Mouse (Mus musculus) olfactory bulb, adult 2 months (tissue): ENCODE data around the gene Igf1r. TPM values are rescaled to one million over a fixed set of nuclear protein-coding genes. Genes with fewer than 3 reads are reported as not detected.
A peak's percentile ranks its signal among the peaks of the same experiment; 100 is the strongest.

Experiments
- H3K27ac ChIP-seq: fragments of 200-500 bp; 2 replicates; pipeline ENCODE4 v1.5.1; 2012; ENCODE audit warnings: low read depth, low read length; ENCODE audit not compliant: insufficient read depth
- H3K4me1 ChIP-seq: fragments of 200-500 bp; 2 replicates; pipeline ENCODE4 v1.6.1; 2012; ENCODE audit warnings: low read length; ENCODE audit not compliant: control insufficient read depth, insufficient read depth
- H3K4me3 ChIP-seq: fragments of 200-500 bp; 2 replicates; pipeline ENCODE4 v1.5.1; 2012; ENCODE audit warnings: mild to moderate bottlenecking, low read depth, low read length, moderate library complexity; ENCODE audit not compliant: insufficient read depth
- CTCF ChIP-seq: fragments of 200-500 bp; IDR thresholded peaks from 2 replicates; pipeline ENCODE4 v1.5.1; 2012; ENCODE audit warnings: low read depth, mild to moderate bottlenecking, low read length, moderate library complexity; ENCODE audit not compliant: insufficient read depth
- POLR2A ChIP-seq: fragments of 200-500 bp; IDR thresholded peaks from 2 replicates; pipeline ENCODE4 v1.6.1; 2012; ENCODE audit warnings: mild to moderate bottlenecking, low read depth, low read length, moderate library complexity; ENCODE audit not compliant: insufficient read depth
- WGBS: fragments of 180-500 bp; shearing (Covaris S2); methylation state at CpG from one replicate; pipeline ENCODE4 v1.1.7; 2018; 5-methylcytosine and 5-hydroxymethylcytosine counted together
- polyA plus RNA-seq: library from polyadenylated mRNA; stranded (reverse); fragments of >200 nt; gene quantifications from 2 replicates; pipeline ENCODE4 v1.2.4, GENCODE M21; 2012; ENCODE audit warnings: low replicate concordance; ENCODE audit not compliant: missing spikeins, insufficient read depth, insufficient read length

Igf1r gene
- polyA plus RNA-seq, 1 experiment, result 26.5 TPM

DNA sequence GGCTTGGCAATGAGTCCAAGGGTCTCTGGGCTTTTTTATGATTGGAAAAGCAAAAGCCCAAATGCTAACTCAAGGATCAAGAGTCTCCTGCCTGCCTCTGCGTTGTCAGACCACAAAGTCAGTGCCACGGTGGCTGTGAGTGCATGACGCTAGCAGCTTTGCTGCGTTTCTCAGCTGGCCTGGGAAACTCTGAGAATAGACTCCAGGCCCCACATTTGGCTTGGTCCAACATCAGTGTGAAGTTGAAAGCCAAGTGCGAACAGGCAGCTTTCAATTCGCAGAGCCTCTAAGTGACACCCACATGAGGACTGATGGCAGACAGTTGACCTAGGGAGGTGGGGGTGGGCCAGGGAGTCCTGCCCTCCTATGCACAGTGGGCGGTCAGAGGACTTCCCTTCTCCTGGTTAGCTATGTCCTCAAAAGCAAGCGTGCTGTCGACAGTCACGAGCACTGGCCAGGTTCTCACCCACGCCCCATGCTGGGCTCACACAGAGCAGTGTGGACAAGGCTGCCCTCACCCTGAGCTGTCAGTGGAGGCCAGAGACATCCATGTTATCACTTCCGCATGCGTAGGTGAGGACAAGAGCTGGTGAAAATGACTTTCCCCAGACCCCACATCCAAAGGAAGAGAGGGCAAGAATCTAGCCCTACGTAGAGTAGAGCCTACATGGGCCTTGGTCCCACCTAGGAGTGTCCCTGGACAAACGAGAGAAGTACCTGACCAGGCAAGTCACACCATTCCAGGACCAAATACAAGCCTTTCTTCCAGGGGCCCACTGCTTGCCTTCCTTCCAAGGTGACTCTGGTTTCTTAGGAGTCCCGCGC is 305.9 kb downstream of the Igf1r start:
- Histone ChIP-seq H3K4me1 (peaks cover 6% of the 10 kb centered on the region), H3K27ac (no peak overlapping the region), H3K4me3 (no peak overlapping the region)
- no peak for TF ChIP-seq CTCF
- WGBS, result 78% methylated on average over 17 of the region's 17 CpGs

DNA sequence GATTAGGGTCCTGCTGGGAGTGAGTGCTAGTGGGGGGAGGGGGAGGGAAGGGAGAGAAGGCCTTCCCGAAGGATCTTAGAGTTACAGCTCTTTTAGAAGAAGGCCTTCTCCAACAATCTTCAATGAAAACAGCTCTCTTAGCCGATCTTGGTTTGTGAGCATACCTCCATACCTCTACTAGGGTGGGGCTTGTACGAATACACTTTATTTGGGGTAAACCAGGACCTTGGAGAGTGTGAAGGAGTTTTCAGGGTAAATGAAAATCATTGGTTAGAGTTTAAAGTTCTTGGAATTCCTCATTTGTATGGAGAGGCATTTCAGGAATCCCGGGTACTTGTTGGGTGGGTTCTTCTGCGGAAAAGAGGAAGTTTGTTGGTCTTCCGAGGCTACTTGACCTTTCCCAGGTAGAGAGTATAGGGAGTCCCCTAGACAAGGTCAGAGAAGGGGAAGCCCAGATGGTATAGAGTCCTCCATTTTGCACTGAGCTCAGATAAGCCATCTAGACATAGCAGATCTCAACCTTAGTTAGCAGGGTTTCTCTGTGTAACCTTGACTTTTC is 307.0 kb downstream of the Igf1r start:
- 83% methylated on average over 6 of the region's 6 CpGs for WGBS
- TF ChIP-seq POLR2A, result no peak
- no peak for TF ChIP-seq CTCF
- H3K27ac ChIP-seq, result no peak overlapping the region
- no peak overlapping the region for H3K4me3 ChIP-seq
- H3K4me1 ChIP-seq, result peaks cover 17% of the 10 kb centered on the region

DNA sequence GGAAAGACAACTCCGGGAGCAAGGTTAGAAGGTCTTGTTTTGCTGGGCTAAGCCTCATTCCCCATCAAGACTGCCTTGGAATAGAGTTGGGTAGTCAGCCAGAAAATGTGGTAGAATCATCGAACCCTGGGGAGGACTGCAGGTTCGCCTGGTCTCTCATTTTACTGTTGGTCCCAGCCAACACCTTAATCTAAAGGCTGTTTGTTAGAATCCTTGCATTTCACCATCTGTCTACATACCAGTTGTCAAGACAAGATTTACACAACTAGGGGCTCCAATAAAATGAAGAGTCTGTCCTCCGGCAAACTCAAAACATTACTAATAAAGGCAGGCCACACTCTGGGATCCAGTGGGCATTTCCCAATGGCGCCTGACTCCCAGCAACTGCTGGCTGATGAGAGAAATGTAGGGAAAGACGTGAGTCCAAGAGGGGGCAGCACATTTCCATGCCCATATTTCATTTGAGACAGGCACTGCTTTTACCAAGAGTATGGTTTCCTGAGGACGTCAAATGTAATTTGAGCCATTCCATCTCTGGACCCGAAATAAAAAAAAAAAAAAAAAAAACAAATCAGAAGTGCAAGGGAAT is 310.1 kb downstream of the Igf1r start:
- H3K4me3 ChIP-seq, result no peak overlapping the region
- TF ChIP-seq POLR2A (no peak), CTCF (no peak)
- no peak overlapping the region for H3K27ac ChIP-seq
- peaks cover 22% of the 10 kb centered on the region for H3K4me1 ChIP-seq
- WGBS, result 81% methylated on average over 8 of the region's 8 CpGs

DNA sequence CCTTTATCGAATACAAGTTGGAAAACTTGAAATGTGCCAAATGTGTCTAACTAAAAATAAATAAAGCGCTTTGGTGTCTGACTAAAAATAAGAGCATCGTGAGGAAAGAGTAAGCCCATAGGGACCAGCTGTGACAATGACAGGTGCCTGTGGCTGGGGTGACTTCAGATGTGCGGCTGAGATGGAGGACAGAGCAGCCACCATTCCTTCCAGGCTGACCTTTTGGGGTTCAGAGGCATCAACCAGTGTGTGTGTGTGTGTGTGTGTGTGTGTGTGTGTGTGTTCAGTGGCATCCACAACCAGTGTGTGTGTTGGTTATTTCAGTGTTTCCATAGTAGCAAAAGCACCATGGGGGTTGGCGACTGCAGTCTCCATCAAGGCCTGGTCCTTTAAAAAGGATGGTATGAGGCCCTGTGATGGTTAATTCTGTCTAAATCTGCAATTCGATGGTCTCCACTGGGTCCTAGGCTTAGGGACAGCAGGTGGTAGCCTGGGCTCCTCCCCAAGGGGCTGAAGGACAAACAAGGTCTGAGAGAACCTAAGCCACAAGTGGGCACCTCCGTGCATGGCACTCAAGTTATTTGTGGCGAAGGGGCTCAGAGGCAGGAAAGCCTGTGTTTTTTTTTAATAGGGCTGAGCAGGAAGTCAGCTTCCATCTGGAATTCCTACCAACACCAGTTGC is 310.9 kb downstream of the Igf1r start:
- WGBS, result 52% methylated on average over 8 of the region's 8 CpGs
- peak overlapping the region; percentile 37 for H3K4me3 ChIP-seq
- peak overlapping the region; percentile 25; the same call in 1 of the 2 replicates for H3K27ac ChIP-seq
- TF ChIP-seq POLR2A, result no peak
- TF ChIP-seq CTCF, result no peak
- peaks cover 18% of the 10 kb centered on the region for H3K4me1 ChIP-seq

DNA sequence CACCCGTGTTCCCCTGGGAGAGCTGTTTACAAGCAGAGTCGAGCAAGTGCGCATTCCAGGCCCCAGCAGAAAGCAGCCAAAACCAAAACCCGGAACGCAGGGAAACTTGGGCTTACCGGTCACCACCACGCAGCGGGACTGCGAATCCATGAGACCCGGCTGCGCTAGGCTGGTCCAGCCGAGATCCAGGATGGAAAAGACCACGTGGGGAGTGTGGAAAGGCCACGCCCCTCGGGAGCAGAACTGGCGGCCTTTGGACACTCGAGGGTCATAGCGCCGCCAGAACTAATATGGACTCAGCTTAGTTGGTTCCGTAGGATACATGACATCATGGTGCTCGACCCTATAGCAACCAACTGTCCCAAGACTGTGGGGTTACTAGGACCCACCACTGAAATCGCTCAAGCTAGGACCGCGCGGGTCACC is 311.4 kb downstream of the Igf1r start, which contains the start of gene Pgpep1l:
TSS of gene Pgpep1l (minus strand) at position 206 of the 426 bp plus-strand sequence.
- peaks cover 16% of the 10 kb centered on the region for H3K4me1 ChIP-seq
- H3K4me3 ChIP-seq, result peak within 1 kb of the TSS; percentile 37
- peak within 1 kb of the TSS; percentile 25; the same call in 1 of the 2 replicates for H3K27ac ChIP-seq
- TF ChIP-seq POLR2A (no peak), CTCF (no peak)
- WGBS, result 11% methylated on average over 25 of the region's 25 CpGs

DNA sequence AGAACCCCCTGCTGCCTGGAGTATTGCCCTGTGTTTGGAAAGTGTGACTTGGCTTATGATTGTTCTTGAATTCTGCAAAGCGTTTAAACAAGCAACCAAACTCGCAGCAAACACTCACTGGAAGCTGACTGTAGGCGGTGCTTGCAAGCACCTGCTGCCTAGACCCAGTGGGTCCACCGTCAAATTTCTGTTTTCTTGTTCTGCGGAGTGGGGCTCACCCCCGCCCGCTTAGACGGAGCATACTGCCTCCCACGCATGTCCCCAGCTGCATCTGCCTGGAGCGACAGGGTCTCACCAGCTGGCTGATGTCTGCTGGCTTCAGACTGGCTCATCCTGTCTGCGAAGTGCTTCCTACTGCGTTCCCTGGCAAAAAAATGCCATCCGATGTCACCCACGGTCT is 311.9 kb downstream of the Igf1r start:
- WGBS, result 2% methylated on average over 14 of the region's 14 CpGs
- H3K4me1 ChIP-seq, result peaks cover 16% of the 10 kb centered on the region
- TF ChIP-seq POLR2A (no peak), CTCF (no peak)
- no peak overlapping the region for H3K27ac ChIP-seq
- H3K4me3 ChIP-seq, result peak overlapping the region; percentile 23; the same call in 1 of the 2 replicates

DNA sequence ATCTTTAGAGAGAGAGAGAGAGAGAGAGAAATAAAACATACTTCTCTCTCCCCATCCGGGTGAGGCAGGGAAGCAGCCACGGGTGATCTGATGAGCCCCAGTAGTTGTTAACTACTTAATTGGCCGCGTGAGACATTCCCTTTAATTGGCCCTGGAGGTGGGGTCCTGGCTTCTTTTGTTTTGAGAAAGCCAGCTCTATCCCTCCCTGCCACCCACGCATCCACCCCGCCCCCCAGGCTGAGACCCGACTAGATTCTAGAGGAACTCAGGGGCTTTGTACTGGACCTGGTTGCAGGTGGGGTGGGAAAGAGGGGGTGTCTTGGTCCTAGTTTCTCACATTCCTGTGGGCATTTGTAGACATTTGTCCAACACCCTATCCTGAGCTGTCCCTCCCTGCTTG is 312.8 kb downstream of the Igf1r start:
- WGBS, result 24% methylated on average over 7 of the region's 7 CpGs
- no peak for TF ChIP-seq POLR2A
- no peak for TF ChIP-seq CTCF
- peaks cover 16% of the 10 kb centered on the region for H3K4me1 ChIP-seq
- no peak overlapping the region for H3K4me3 ChIP-seq
- H3K27ac ChIP-seq, result no peak overlapping the region

DNA sequence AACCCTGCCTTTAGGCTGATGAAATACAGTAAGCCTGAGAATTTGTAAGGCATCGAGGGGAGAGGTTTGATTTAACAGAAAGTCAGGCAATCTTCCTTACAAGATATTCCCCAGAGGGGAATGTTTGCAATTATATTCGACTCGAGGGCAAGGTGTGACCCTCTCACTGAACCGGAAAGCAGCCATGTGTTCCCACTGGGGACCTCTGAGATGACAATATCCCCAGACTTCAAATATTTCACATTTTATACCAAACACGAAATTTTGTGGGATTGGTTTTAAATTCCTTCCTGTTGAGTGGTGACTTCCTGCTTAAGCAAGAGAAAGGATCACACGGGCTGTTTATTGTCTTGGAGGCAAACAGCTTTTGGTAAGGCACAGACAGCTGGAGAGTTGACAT is 314.1 kb downstream of the Igf1r start:
- 45% methylated on average over 6 of the region's 6 CpGs for WGBS
- Histone ChIP-seq H3K4me3 (no peak overlapping the region), H3K4me1 (peaks cover 16% of the 10 kb centered on the region), H3K27ac (no peak overlapping the region)
- no peak for TF ChIP-seq POLR2A
